Mouse (Mus musculus): ENCODE measurements around the gene Gabpb2.
"Not testable (repeated sequence)": the region's sequence is repeated elsewhere in the genome, so short reads cannot be mapped to it uniquely, and the experiment has no call there.

Gabpb2 gene

GRCm38 (mm10) chr3:95231298-95232221 is 13.8 kb upstream of the Gabpb2 start, which contains the start of gene Mllt11:
Gene Mllt11, minus strand, starts transcription at chr3:95232171.
- no peak for DNase-seq (ENCODE audit: low spot score in 2 of 2)

- no peak for DNase-seq (ENCODE audit: low spot score in 2 of 2)
Measured at GRCm38 (mm10) chr3:95230495-95231297, 13.0 kb upstream of the Gabpb2 start.

GRCm38 (mm10) chr3:95229781-95230494 is 12.2 kb upstream of the Gabpb2 start:
- peak; percentile 41 to 45 for DNase-seq (ENCODE audit: low spot score in 2 of 2)

DNA sequence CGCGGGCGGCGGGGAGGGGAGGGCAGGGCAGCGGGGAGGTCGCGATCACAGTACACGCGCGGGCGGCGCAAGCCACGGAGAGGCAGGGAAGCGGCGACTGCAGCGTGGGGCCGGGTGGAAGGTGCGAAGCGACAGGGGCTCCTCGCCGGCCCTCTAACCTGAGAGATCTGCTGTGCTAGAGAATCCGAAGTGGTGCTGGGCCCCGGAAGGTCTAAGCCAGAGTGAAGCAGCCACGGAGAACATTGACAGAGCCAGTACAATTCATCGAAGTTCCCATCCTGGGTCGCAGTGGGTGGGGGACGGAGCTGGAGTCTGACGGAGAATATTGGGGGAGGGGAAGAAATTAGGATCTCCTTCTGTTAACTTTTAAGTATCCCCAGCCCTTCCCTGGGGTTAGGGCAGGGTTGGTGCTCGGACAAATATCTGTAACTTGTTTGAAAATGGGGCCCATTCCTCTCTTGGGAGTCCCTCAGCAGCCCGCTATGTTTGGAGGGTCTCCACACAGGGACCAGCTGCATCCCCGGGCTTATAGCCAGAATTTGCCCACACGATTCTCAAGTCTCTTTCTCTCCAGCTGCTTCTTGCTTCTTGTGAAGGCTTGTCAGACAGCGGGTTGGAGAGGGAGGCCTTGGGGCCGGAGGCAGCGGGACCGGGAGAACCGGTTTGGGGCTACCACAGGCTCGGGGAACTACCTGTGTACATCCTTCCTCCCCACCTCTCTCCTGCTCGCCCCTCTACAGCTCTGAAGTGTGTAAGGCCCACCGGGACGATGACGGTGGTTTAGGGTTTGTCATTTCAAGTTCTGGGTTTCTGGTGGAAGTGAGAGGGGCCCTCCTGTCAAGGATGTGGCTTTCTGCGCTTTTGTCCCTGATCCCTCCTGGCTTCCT is 11.4 kb upstream of the Gabpb2 start:
- peak; percentile 75 to 79 for DNase-seq (ENCODE audit: low spot score in 2 of 2)

DNA sequence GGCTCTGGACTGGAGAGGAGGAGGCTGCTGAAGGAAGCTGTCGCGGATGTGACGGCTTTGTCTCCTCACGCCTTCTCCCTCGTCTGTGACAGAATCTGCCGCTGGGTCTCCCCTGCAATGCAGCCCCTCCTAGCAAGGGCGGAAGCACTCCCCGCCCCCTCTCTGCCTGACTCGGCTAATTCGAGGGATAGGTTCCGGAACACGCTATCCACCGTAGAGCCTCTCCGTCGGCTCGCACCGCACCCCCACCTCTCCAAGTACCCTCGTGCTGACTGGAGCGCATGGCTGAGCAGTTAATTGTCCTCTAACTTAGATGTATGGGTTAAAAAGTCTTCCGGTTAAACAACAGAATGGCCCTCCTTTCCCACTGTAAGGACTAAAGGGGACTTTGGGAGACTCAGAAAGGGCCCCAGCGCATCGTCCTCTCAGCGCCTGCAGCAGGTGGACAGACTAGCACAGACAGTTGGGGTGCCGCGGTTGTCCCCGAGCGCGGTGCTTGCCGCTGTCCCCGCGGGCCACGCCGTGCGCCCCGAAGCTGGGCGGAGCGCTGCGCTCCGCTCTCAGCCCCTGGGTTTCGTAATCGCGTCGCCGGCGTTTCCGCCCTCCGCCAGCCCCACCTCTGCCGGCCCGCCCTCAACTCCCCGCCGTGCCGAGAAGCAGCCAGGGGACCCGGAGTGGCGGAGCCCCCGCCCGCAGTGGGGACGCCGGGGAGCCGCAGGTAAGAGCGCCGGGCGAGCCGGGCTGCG is 10.6 kb upstream of the Gabpb2 start, which contains the start of gene Cdc42se1:
Cdc42se1 (plus strand) TSS at position 585 of the 746 bp plus-strand sequence.
- peak; percentile 91 for DNase-seq (ENCODE audit: low spot score in 2 of 2)

GRCm38 (mm10) chr3:95227214-95227613 is 9.5 kb upstream of the Gabpb2 start:
- DNase-seq (ENCODE audit: low spot score in 2 of 2): no peak

DNA sequence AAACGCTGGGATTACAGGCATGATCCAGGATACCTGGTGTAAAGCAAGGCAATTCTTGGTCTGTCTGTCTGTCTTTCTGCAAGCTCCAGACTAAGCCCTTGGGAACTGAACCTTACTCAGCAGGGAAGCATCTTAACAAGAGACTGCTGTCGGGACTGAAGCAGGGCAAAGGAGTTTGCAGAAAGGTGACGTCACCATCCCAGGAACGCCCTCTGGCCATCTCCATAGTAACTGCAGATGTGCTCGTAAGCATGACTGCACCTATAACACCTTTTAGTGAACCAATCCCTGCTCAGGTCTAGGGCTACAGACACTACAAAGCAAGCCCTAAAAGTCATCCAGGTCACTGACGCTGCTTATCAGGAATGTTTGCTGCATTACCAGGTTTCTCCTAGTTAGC is 6.6 kb upstream of the Gabpb2 start:
- DNase-seq (ENCODE audit: low spot score in 2 of 2): no peak

- no peak for DNase-seq (ENCODE audit: low spot score in 2 of 2)
Measured at GRCm38 (mm10) chr3:95223041-95223440, 5.3 kb upstream of the Gabpb2 start.

DNA sequence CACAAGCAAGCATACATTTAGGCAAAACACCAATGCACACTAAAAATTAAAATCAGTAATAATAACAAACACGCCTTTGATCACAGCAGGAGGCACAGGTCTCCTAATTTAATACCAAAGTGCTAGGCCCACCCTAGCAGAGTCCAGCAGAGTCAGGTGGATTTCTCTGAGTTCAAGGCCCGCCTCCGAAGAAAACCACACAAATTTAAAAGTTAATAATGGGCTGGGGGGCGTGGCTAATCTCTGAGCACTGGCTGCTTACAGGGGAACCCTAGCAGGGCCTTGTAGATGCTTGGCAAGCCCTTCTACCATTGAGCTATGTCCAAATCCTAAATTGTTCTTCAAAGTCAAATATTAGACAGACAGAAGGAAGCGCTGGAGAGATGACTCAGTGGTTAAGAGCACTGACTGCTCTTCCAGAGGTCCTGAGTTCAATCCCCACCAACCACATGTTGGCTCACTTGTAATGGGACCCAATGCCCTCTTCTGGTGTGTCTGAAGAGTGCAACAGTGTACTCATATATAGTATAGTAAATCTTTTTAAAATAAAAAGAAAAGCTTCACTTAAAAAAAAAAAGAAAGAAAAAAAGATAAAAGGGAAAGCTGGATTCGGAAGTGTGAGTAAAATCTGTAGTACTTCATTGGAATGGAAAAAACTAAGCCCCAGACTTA is 886 bp upstream of the Gabpb2 start:
- no peak for DNase-seq (ENCODE audit: low spot score in 2 of 2)

DNA sequence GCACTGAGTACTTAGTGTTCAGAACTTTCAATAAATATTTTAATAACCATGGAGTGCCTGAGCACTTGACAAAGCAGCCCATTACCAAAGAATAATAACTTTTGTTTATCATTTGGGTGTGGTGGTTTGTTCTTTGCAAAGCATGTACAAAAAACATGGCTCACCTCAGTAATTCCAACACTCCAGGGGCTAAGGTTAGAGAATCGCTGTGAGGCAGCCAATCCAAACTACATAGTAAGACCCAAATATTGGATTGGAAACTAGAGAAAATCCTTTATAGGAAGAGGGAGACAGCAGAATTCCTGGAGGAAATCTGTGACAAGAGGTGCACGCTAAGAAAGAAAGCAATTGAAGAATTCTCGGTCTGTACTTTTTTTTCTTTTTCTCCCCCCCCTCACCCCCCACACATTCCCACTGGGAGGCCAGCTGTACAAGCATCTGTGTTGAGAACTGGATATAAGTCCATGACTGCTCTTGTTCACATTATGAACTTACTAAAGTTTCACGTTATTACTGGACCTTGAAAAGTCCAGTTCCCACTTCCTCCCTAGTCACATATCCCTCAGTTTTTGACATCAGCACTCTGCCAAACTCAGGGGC is 961 bp downstream of the Gabpb2 start:
- no peak for DNase-seq (ENCODE audit: low spot score in 2 of 2)

- no peak for DNase-seq (ENCODE audit: low spot score in 2 of 2)
Measured at GRCm38 (mm10) chr3:95213609-95213975, 4.1 kb downstream of the Gabpb2 start.

- not testable (repeated sequence) for DNase-seq (ENCODE audit: low spot score in 2 of 2)
Measured at GRCm38 (mm10) chr3:95212889-95213608, 4.7 kb downstream of the Gabpb2 start.

GRCm38 (mm10) chr3:95210585-95210984 is 7.1 kb downstream of the Gabpb2 start:
- DNase-seq (ENCODE audit: low spot score in 2 of 2): no peak

DNA sequence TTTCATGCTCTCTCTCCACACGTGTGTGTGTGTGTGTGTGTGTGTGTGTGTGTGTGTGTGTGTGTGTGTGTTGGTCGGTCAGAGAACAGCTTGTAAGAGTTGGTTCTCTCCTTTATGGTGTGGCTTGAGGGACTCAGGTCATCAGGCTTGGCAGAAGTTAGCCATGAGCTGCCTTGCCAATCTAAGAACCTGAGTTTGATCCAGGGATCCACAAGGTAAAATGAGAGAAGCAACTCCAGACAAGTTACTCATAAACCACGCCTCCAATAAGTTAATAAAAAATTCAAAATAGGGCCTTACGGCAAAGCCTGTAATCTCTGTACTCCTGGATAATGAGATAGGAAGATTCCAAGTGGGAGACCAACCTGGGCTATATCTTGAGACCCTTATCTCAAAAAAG is 9.4 kb downstream of the Gabpb2 start:
- no peak for DNase-seq (ENCODE audit: low spot score in 2 of 2)

- peak in 1 of 2 experiments; percentile 47 for DNase-seq (ENCODE audit: low spot score in 2 of 2)
Measured at GRCm38 (mm10) chr3:95203880-95204279, 13.8 kb downstream of the Gabpb2 start.

GRCm38 (mm10) chr3:95200562-95200961 is 17.2 kb downstream of the Gabpb2 start:
- DNase-seq (ENCODE audit: low spot score in 2 of 2): no peak

GRCm38 (mm10) chr3:95200132-95200531 is 17.6 kb downstream of the Gabpb2 start:
- no peak for DNase-seq (ENCODE audit: low spot score in 2 of 2)

GRCm38 (mm10) chr3:95199101-95199500 is 18.6 kb downstream of the Gabpb2 start:
- DNase-seq (ENCODE audit: low spot score in 2 of 2): no peak
